Mouse (Mus musculus) kidney, embryonic 15.5 days (tissue): ENCODE measurements around the gene Mettl25. TPM values are rescaled to one million over a fixed set of nuclear protein-coding genes. Genes with fewer than 3 reads are reported as not detected.

Source experiments
- ATAC-seq: fragments of 200-750 bp; cut with Nextera tagmentation; replicated peaks from 2 replicates; pipeline ENCODE4 v1.8.0; 2017; ENCODE audit warnings: moderate TSS enrichment; ENCODE audit not compliant: low FRiP score
- H3K27ac ChIP-seq: fragments of 300-500 bp; sonication (generic); 2 replicates; pipeline ENCODE4 v1.5.1; 2015; ENCODE audit warnings: mild to moderate bottlenecking, inconsistent platforms
- H3K27me3 ChIP-seq: fragments of 300-500 bp; sonication (generic); 2 replicates; pipeline ENCODE4 v1.6.1; 2015; ENCODE audit warnings: inconsistent platforms
- H3K36me3 ChIP-seq: fragments of 300-500 bp; sonication (generic); 2 replicates; pipeline ENCODE4 v1.6.1; 2015; ENCODE audit warnings: inconsistent platforms
- H3K4me1 ChIP-seq: fragments of 300-500 bp; sonication (generic); 2 replicates; pipeline ENCODE4 v1.6.1; 2015; ENCODE audit warnings: inconsistent platforms
- H3K4me2 ChIP-seq: fragments of 300-500 bp; sonication (generic); 2 replicates; pipeline ENCODE4 v1.6.1; 2015; ENCODE audit warnings: moderate library complexity, mild to moderate bottlenecking, inconsistent platforms
- H3K4me3 ChIP-seq: fragments of 300-500 bp; sonication (generic); replicated peaks from 2 replicates; pipeline ENCODE4 v1.5.1; 2015; ENCODE audit warnings: mild to moderate bottlenecking, inconsistent platforms
- H3K9ac ChIP-seq: fragments of 300-500 bp; sonication (generic); 2 replicates; pipeline ENCODE4 v1.6.1; 2015; ENCODE audit warnings: mild to moderate bottlenecking, inconsistent platforms
- H3K9me3 ChIP-seq: fragments of 300-500 bp; sonication (generic); replicated peaks from 2 replicates; pipeline ENCODE4 v1.6.1; 2016; ENCODE audit warnings: inconsistent platforms
- WGBS: fragments of 180-500 bp; shearing (Covaris S2); methylation state at CpG from one replicate; pipeline ENCODE4 v1.1.7; 2015; ENCODE audit warnings: mixed read lengths; 5-methylcytosine and 5-hydroxymethylcytosine counted together
- polyA plus RNA-seq: library from polyadenylated mRNA; unstranded; fragments of >200 nt; fragmentation: Nextera tagmentation; extraction: Ambion mirVana; gene quantifications from 2 replicates; pipeline ENCODE4 v1.2.1, GENCODE M21; 2015

The Mettl25 gene
- polyA plus RNA-seq, 1 experiment from 2014 or later, result 13.1 TPM

DNA sequence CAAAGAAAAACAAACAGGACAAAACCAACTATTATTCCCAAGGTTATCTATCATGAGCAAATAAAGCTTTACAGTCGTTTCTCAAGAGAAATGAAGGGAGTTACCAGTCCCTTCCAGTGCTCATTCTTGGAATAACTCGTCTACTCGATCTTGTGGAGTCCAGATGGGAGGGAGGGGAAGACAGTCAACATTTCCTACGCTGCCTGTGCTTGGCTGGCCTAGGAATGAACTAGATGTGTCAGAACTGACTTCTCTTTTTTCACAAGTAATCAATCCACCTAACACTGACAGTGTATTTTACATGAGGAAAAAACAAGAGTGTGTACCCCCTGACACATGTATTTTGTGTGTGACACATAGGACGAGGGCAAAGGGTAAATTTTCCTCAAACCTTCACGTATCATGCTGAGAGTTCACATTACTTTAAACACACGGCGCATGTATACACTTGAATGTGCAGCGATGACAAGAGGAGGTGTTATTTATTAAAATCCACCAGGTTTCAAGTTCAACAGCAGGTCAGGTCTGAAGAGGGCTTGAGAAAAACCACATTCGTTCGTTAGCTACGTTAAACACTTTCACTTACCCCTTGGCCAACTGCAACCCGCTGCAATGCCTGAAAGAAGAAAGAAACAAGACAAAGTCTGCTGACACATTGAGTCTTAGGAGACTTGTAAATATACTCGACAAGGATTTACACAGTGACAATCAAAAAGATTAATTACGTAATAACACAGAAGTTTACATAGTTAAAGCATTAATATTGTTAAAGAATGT lies 47.2 kb downstream of the Mettl25 start:
- peak; percentile 58; the same call in 1 of the 2 replicates for ATAC-seq
- H3K4me2 ChIP-seq, result peak overlapping the region; percentile 21; the same call in 1 of the 2 replicates
- no peaks in the 10 kb centered on the region for H3K9me3 ChIP-seq
- WGBS, result 50% methylated on average over 15 of the region's 15 CpGs
- no peak overlapping the region for H3K9ac ChIP-seq
- peaks cover 6% of the 10 kb centered on the region for H3K36me3 ChIP-seq
- 0 out of 2 replicates have a peak overlapping the region, but pooled peaks have one; percentile 13 for H3K27ac ChIP-seq
- H3K4me1 ChIP-seq, result no peaks in the 10 kb centered on the region
- no peaks in the 10 kb centered on the region for H3K27me3 ChIP-seq
- H3K4me3 ChIP-seq, result no peak overlapping the region

DNA sequence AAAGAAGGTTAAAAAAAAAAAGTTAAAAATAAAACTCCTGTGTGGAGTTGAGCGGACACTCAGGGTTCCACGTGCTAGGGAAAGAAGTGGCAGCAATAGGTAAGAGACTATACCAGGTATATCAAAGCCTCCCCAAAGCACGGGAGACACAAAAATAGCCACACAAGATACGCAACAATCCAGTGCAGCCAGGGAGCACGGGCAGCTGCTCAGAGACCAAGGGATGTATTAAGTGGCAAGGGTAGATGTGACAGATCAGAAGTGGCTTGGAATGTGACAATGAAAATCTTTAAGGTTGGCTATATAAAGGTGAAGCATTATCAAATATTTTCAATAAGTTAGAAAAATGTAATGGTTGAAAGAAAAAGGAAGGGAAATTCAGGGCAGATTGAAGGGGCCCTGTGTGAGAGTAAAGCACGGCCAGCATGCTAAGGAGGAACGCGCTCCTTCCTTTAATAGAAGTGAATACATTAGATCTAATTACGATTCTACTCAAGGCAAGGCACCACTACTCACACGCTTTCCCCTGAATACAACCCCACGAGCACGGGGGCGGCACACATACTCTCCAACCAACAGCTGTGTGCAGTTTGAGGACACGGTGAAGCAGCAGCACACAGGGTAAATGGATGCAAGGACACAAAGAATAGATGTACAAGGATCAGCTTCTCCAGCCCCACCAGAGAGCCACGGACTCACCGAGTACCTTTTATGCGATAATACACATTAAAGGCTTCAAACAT lies 52.3 kb downstream of the Mettl25 start:
- no peaks in the 10 kb centered on the region for H3K27me3 ChIP-seq
- H3K9me3 ChIP-seq, result no peaks in the 10 kb centered on the region; the same call in 1 of the 2 replicates
- H3K9ac ChIP-seq, result no peak overlapping the region
- ATAC-seq, result no peak
- no peak overlapping the region for H3K4me3 ChIP-seq
- H3K4me1 ChIP-seq, result no peaks in the 10 kb centered on the region
- 84% methylated on average over 17 of the region's 17 CpGs for WGBS
- H3K4me2 ChIP-seq, result no peak overlapping the region
- H3K27ac ChIP-seq, result no peak overlapping the region
- peaks cover 4% of the 10 kb centered on the region; the same call in 1 of the 2 replicates for H3K36me3 ChIP-seq

DNA sequence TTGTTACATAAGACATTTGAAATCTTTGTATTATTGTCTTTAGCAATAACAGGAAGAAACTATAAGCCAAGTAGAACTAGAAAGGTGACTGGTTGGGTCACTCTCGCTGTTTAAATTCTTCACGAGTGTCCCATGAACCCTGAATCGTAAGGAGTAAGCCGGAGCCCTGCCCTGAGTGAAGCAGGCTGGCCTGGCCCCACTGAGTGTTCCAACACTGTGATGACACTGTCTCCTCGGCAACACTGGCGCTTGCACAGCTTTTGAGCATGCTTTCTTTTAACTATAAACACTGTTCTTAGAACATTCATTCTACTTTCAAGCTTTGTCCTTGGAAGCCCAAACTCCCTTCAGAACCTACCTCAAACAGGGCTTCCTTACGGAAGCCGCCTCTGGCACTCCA lies 57.4 kb downstream of the Mettl25 start:
- 80% methylated on average over 8 of the region's 8 CpGs for WGBS
- Histone ChIP-seq H3K4me1 (no peaks in the 10 kb centered on the region), H3K36me3 (0 out of 2 replicates have a peak, but pooled peaks cover 6% of the 10 kb centered on the region), H3K4me3 (no peak overlapping the region), H3K27me3 (no peaks in the 10 kb centered on the region), H3K4me2 (no peak overlapping the region), H3K9me3 (no peaks in the 10 kb centered on the region; the same call in 1 of the 2 replicates), H3K9ac (no peak overlapping the region), H3K27ac (no peak overlapping the region)
- no peak for ATAC-seq

DNA sequence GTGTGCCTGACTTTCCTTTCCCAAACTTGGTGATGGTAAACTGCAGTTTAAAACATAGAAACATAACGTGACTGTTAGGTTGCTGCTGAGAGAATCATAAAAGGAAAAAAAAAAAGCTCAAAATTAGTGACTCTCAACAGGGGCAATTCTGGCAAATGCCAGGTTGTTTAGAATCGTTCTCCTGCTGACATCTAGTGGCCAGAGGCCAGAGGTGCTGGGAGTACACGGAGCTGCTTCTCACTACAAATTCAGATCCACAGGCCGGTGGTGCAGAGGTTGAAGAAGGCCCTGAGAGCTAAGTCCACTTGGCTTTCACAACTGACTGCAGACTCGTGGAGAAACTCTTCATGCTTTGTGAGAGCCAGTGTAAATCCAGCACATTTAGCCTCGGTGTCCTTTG lies 66.8 kb downstream of the Mettl25 start:
- no peaks in the 10 kb centered on the region for H3K4me1 ChIP-seq
- no peaks in the 10 kb centered on the region for H3K27me3 ChIP-seq
- 9% methylated on average over 6 of the region's 6 CpGs for WGBS
- no peak overlapping the region for H3K4me3 ChIP-seq
- peak; percentile 83 for ATAC-seq
- H3K9me3 ChIP-seq, result no peaks in the 10 kb centered on the region
- no peak overlapping the region for H3K4me2 ChIP-seq
- no peak overlapping the region for H3K9ac ChIP-seq
- H3K36me3 ChIP-seq, result no peaks in the 10 kb centered on the region
- H3K27ac ChIP-seq, result no peak overlapping the region

DNA sequence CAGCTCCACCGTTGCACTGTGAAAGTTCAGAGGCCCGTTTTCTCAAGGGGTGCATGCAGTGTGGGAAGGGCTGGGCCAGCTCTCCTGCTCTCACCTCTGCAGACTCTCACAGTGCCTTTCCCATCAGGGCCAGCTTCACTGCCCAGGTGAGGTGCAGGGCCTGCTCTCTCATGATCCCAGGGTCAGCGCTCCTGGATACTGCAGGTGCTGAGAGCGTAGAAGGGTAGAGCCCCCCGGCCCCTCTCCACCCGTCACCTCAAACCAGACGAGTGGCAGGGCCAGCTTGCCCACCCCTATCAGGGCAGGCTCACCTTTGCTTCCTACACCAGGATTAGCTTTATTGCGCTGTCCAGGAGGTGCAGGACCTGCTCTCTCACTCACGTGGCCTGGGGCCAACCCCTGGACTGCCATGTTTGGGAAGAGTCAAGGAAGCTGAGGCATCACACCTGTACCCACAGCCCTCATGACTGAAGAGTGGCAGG lies 68.3 kb downstream of the Mettl25 start:
- Histone ChIP-seq H3K36me3 (no peaks in the 10 kb centered on the region), H3K4me3 (no peak overlapping the region), H3K4me2 (no peak overlapping the region), H3K9me3 (no peaks in the 10 kb centered on the region), H3K9ac (no peak overlapping the region), H3K4me1 (no peaks in the 10 kb centered on the region), H3K27me3 (no peaks in the 10 kb centered on the region), H3K27ac (no peak overlapping the region)
- 87% methylated on average over 9 of the region's 9 CpGs for WGBS
- peak; percentile 22; the same call in 1 of the 2 replicates for ATAC-seq

DNA sequence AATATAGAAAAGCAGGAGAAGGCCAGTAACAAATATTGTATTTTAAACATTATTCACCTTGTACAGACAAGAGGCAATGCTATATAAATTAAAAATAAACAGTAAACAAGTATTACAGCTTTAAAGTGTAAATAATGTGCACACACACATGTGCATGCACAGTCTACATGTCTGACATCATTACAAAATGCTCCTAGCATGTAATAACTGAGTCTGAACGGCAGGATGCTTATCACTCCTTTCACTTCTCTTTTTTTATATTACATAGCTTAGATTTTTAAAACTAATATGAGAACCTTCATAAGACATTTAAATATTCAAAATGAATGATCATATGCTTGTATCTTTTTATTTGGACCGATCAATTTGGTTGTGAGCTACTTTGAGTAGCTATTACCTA lies 77.2 kb downstream of the Mettl25 start:
- Histone ChIP-seq H3K36me3 (no peaks in the 10 kb centered on the region), H3K9me3 (no peaks in the 10 kb centered on the region)
- whole genome bisulfite sequencing, result 89% methylated on average over 2 of the region's 2 CpGs

DNA sequence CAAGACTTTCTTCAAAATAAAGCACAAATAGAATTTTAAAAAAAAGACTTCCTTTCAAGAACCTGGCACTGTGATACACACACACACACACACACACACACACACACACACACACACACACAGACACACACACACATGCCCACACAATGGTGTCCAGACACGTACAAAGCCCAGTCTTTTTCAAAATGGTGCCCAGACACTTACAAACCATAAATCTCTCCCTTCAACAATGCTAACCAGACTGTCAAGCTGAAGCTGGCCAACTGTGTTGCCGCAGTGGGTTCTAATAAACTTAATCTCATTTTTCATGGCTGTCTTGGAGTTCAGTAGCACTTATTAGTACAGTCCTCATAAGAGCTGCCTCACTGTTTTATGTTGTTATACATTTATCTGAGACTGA lies 80.7 kb downstream of the Mettl25 start:
- Histone ChIP-seq H3K36me3 (no peaks in the 10 kb centered on the region), H3K4me3 (no peak overlapping the region), H3K9me3 (no peaks in the 10 kb centered on the region), H3K9ac (no peak overlapping the region), H3K27me3 (no peaks in the 10 kb centered on the region), H3K4me2 (no peak overlapping the region), H3K27ac (no peak overlapping the region), H3K4me1 (no peaks in the 10 kb centered on the region)
- no peak for ATAC-seq
- 48% methylated on average over 2 of the region's 2 CpGs for WGBS

More for the DNA sequence above, 77.2 kb downstream of the Mettl25 start:
- H3K4me2 ChIP-seq, result no peak overlapping the region
- no peak overlapping the region for H3K27ac ChIP-seq
- ATAC-seq, result no peak
- H3K9ac ChIP-seq, result no peak overlapping the region
- H3K4me1 ChIP-seq, result no peaks in the 10 kb centered on the region
- H3K4me3 ChIP-seq, result no peak overlapping the region
- no peaks in the 10 kb centered on the region for H3K27me3 ChIP-seq

DNA sequence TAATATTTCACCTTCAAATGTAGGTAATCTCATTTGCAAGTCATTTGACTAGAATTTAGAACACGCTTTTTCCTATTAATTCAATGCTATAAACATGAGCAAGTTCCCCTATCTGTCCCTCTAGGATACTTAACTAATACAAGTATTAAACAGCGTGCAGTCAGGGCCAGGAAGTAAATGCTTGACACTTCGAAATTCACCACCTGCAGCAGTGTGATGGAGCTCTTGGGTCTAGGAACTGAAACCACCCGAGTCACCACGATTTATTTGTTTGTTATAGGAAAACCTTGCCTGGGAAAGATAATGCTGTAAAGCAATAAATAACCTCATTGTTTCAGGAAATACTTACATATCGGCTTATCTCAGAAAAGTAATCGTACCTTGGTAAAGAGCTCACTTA lies 81.1 kb downstream of the Mettl25 start:
- H3K4me1 ChIP-seq, result no peaks in the 10 kb centered on the region
- ATAC-seq, result no peak
- H3K4me3 ChIP-seq, result no peak overlapping the region
- no peak overlapping the region for H3K4me2 ChIP-seq
- no peak overlapping the region for H3K9ac ChIP-seq
- H3K27me3 ChIP-seq, result no peaks in the 10 kb centered on the region
- H3K9me3 ChIP-seq, result no peaks in the 10 kb centered on the region
- no peak overlapping the region for H3K27ac ChIP-seq
- WGBS, result 49% methylated on average over 7 of the region's 7 CpGs
- H3K36me3 ChIP-seq, result no peaks in the 10 kb centered on the region

DNA sequence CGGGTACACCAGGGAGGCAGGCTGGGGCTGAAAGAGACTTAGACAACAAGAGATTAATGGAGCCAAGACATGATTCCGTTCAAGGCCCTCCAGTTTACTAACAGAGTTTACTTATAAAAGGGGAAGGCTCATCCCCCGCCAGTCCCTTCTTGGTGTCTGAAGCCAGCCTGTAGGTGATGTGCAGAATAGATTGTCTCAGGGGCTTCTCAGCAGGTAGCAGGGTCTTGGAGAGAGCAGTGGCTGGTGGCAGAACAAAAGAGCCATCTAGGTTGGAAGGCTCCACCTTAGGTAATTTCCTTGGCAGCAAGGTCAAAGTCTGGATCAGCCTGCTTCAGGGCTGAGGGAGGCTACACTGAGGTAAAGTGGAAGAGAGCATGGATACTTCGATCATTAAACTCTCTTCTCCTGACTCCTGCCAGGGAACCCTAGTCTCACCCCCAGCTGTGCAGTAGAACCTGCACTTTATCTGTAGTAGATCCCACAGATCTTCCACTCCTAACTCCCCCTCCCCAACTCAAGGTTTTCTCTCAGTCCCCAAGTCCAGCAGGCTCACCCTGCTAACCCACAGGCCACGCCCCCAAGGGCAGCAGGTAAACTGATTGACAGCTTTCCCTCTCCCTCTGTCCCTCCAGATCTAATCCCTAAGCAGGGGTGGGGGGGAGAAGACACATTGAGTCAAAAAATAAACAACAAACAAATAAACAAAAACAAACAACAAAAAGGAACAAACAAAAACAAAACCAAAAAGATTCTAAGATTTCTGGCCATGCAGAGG lies 87.2 kb downstream of the Mettl25 start:
- WGBS, result 84% methylated on average over 5 of the region's 5 CpGs
- H3K36me3 ChIP-seq, result no peaks in the 10 kb centered on the region
- ATAC-seq, result no peak

DNA sequence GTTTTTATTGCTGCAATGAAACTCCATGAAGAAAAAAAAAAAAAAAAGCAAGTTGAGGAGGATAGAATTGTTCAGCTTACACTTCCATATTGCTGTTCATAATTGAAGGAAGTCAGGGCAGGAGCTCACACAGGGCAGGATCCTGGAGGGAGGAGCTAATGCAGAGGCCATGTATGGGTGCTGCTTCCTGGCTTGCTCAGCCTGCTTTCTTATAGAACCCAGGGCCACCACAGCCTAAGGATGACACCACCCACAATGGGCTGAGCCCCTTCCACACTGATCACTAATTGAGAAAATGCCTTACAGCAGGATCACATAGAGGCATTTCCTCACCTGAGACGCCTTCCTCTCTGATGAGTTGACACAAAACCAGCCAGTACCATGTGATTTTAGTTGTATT lies 95.2 kb downstream of the Mettl25 start:
- Histone ChIP-seq H3K27me3 (no peaks in the 10 kb centered on the region), H3K4me2 (no peak overlapping the region), H3K9ac (no peak overlapping the region), H3K27ac (no peak overlapping the region), H3K4me3 (no peak overlapping the region), H3K4me1 (no peaks in the 10 kb centered on the region), H3K9me3 (no peaks in the 10 kb centered on the region), H3K36me3 (no peaks in the 10 kb centered on the region)
- 64% methylated on average over 1 of the region's 1 CpGs for WGBS
- ATAC-seq, result no peak

More for the DNA sequence above, 87.2 kb downstream of the Mettl25 start:
- H3K27ac ChIP-seq, result no peak overlapping the region
- no peaks in the 10 kb centered on the region for H3K27me3 ChIP-seq
- no peak overlapping the region for H3K9ac ChIP-seq
- H3K4me1 ChIP-seq, result no peaks in the 10 kb centered on the region
- H3K4me2 ChIP-seq, result no peak overlapping the region
- H3K4me3 ChIP-seq, result no peak overlapping the region
- H3K9me3 ChIP-seq, result no peaks in the 10 kb centered on the region

DNA sequence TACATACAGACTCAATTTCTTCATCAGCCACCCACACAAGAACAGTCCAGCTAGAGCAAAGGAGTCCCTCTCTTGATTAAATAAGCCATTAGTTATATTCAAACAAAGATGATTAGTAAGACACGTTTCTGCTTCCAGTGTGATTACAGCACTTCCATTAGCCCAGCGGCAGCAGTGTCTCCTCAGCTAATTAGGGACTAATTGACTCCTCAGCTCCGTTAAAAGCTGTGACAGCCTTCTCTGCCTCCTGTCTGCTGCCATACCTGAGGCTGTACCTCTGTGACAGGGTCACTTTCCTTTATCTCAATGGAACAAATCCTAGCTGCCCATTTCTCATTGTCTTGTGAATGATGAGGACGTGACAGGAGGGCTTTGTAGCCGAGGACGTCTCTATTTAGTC lies 99.4 kb downstream of the Mettl25 start:
- Histone ChIP-seq H3K36me3 (no peaks in the 10 kb centered on the region), H3K4me1 (no peaks in the 10 kb centered on the region), H3K27ac (no peak overlapping the region), H3K27me3 (no peaks in the 10 kb centered on the region), H3K4me3 (no peak overlapping the region), H3K9me3 (no peaks in the 10 kb centered on the region), H3K9ac (no peak overlapping the region), H3K4me2 (no peak overlapping the region)
- WGBS, result 69% methylated on average over 6 of the region's 6 CpGs
- no peak for ATAC-seq
